Mouse (Mus musculus) liver, adult 2 months (tissue): Measurements from ENCODE around the gene Rnf216.

ENCODE experiments used
- CTCF ChIP-seq: fragments of 200-500 bp; IDR thresholded peaks from 2 replicates; pipeline ENCODE4 v1.5.1; 2011; ENCODE audit warnings: low read depth, low read length, control low read depth
- POLR2A ChIP-seq: fragments of 200-500 bp; IDR thresholded peaks from 2 replicates; pipeline ENCODE4 v1.6.1; 2011; ENCODE audit warnings: low read length, control low read depth; ENCODE audit not compliant: insufficient read depth; ENCODE audit errors: extremely low read depth

DNA sequence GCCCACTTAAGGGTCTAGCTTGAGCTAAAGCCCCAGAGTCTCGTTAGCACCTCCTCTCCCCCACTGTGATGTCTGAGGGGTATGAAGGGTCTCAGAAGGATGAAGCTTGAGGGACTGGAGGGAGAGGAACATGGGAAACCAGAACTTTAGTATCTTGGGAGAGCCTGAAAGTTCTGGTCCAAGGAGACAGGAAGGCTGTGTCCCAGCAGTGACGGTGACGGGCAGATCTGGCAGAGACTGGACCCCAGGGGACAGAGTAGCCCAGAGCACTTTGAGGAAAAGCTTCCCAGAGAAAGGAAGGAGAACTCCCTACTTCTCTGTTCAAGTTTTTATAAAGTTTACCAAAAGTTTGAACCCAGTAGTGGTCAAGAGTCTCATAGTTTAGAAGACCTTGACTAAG, 34.7 kb upstream of the Rnf216 start, which contains the start of gene Olfr718-ps1:
- TF ChIP-seq POLR2A (no peak), CTCF (no peak)
